Mouse (Mus musculus) liver, postnatal 0 days (tissue): Measurements from ENCODE around the gene Emx1.

ENCODE experiments used
- CTCF ChIP-seq: sonication (generic); IDR thresholded peaks from 2 replicates; pipeline ENCODE4 v1.5.1; 2016; ENCODE audit warnings: antibody characterized with exemption, low read depth
- EP300 ChIP-seq: IDR thresholded peaks from 2 replicates; pipeline ENCODE4 v1.6.1; 2016; ENCODE audit warnings: antibody characterized with exemption, low read depth, mild to moderate bottlenecking

- no peak for TF ChIP-seq CTCF
- no peak for TF ChIP-seq EP300
Observed at GRCm38 (mm10) chr6:85207345-85207744, 20.1 kb downstream of the Emx1 start.
